In genomic region chr15:81693366-81693966, GRCm38 (mm10) we compare ENCODE assay signal across 8 mouse cellular contexts. TPM values are rescaled to one million over a fixed set of nuclear protein-coding genes. Genes with fewer than 3 reads are reported as not detected.
DNase-seq lines count a peak whose midpoint lies in the region; ATAC-seq and TF ChIP-seq lines count a peak whose summit lies in the region.

No protein-coding gene starts in this region.

- no peak for DNase-seq in layer of hippocampus, adult 2 months (ENCODE audit: low spot score in 2 of 2)
- no peak for DNase-seq in layer of hippocampus, adult 9-11 months
- DNase-seq in embryonic facial prominence, embryonic 11.5 days (ENCODE audit: low spot score) = peak; percentile 7
- DNase-seq in layer of hippocampus, postnatal 36 days = no peak
- no peak for DNase-seq in urinary bladder, adult 18-20 months (ENCODE audit: low spot score in 2 of 2)

- no peak for TF ChIP-seq CTCF in layer of hippocampus, adult 2 months (conservative IDR thresholded peaks at IDR 0.05)

- H3K9ac ChIP-seq in embryonic facial prominence, embryonic 11.5 days (replicated peaks; ENCODE audit: low read length) = peak overlapping the region; percentile 77
- peak overlapping the region; percentile 88 for H3K9ac ChIP-seq in hindbrain, embryonic 16.5 days (ENCODE audit: low read depth, low read length)

- H3K4me1 ChIP-seq in embryonic facial prominence, embryonic 11.5 days (ENCODE audit: control insufficient read depth, insufficient read depth, low read length) = peaks cover 3% of the 10 kb centered on the region
- peaks cover 20% of the 10 kb centered on the region for H3K4me1 ChIP-seq in hindbrain, embryonic 16.5 days (ENCODE audit: control insufficient read depth, insufficient read depth, low read depth, low read length)

- H3K4me2 ChIP-seq in embryonic facial prominence, embryonic 11.5 days (ENCODE audit: low read depth, low read length) = peak overlapping the region; percentile 99
- peak overlapping the region; percentile 93 for H3K4me2 ChIP-seq in hindbrain, embryonic 16.5 days (ENCODE audit: low read length)
- H3K4me2 ChIP-seq in myocyte (ENCODE audit: low read depth) = peak overlapping the region; percentile 90

- peak overlapping the region; percentile 80; the same call in 1 of the 2 replicates for H3K27ac ChIP-seq in layer of hippocampus, adult 2 months
- H3K27ac ChIP-seq in embryonic facial prominence, embryonic 11.5 days (replicated peaks; ENCODE audit: low read depth, low read length) = no peak overlapping the region
- H3K27ac ChIP-seq in hindbrain, embryonic 16.5 days (ENCODE audit: low read depth, low read length) = peak overlapping the region; percentile 54

- no peaks in the 10 kb centered on the region for H3K79me2 ChIP-seq in myocyte (ENCODE audit: control insufficient read depth, insufficient read depth)

- WGBS in embryonic facial prominence, embryonic 11.5 days = 4% methylated on average over 37 of the region's 41 CpGs
- 4% methylated on average over 37 of the region's 41 CpGs for WGBS in hindbrain, embryonic 16.5 days

- no peaks in the 10 kb centered on the region for H3K36me3 ChIP-seq in embryonic facial prominence, embryonic 11.5 days (replicated peaks; ENCODE audit: control insufficient read depth, insufficient read depth, low read depth, low read length)
- H3K36me3 ChIP-seq in hindbrain, embryonic 16.5 days (ENCODE audit: control insufficient read depth, insufficient read depth, low read length) = no peaks in the 10 kb centered on the region
- H3K36me3 ChIP-seq in myocyte (ENCODE audit: control insufficient read depth, insufficient read depth) = no peaks in the 10 kb centered on the region

- H3K27me3 ChIP-seq in embryonic facial prominence, embryonic 11.5 days (ENCODE audit: control insufficient read depth, insufficient read depth, low read length) = peaks cover 32% of the 10 kb centered on the region
- H3K27me3 ChIP-seq in hindbrain, embryonic 16.5 days (replicated peaks; ENCODE audit: control insufficient read depth, insufficient read depth, low read length) = peaks cover 15% of the 10 kb centered on the region
- H3K27me3 ChIP-seq in myocyte (ENCODE audit: control insufficient read depth, insufficient read depth, insufficient read length) = peaks cover 26% of the 10 kb centered on the region

- peak overlapping the region; percentile 40 for H3ac ChIP-seq in myocyte (ENCODE audit: control insufficient read depth, insufficient read length)

- H3K9me3 ChIP-seq in embryonic facial prominence, embryonic 11.5 days (replicated peaks; ENCODE audit: control insufficient read depth, low read length) = no peaks in the 10 kb centered on the region
- H3K9me3 ChIP-seq in hindbrain, embryonic 16.5 days (ENCODE audit: control insufficient read depth, low read length) = no peaks in the 10 kb centered on the region

- no peak; the same call in 1 of the 2 replicates for ATAC-seq in embryonic facial prominence, embryonic 11.5 days (replicated peaks; ENCODE audit: insufficient number of reproducible peaks, low FRiP score, low TSS enrichment, low read depth)
- ATAC-seq in hindbrain, embryonic 16.5 days = peak; percentile 4
- ATAC-seq in monocyte, adult 5-6 weeks (replicated peaks; ENCODE audit: insufficient number of reproducible peaks, low FRiP score, low TSS enrichment, poor library complexity, severe bottlenecking) = no peak

- TF ChIP-seq POLR2A in myocyte (IDR thresholded peaks at IDR 0.05; ENCODE audit: insufficient read length, low read depth) = no peak

- peak overlapping the region; percentile 66 for H3K4me3 ChIP-seq in layer of hippocampus, adult 2 months
- H3K4me3 ChIP-seq in embryonic facial prominence, embryonic 11.5 days (ENCODE audit: low read depth, low read length) = peak overlapping the region; percentile 59
- peak overlapping the region; percentile 64 for H3K4me3 ChIP-seq in hindbrain, embryonic 16.5 days (ENCODE audit: low read length)
- H3K4me3 ChIP-seq in myocyte = no peak overlapping the region

TF ChIP-seq in myocyte, 11 proteins besides CTCF, POLR2A, EP300 and RAD21:
- TF ChIP-seq USF1 (IDR thresholded peaks at IDR 0.05; ENCODE audit: low read depth) = no peak
- TF ChIP-seq REST (IDR thresholded peaks at IDR 0.05; ENCODE audit: insufficient read depth, insufficient read length) = no peak
- no peak for TF ChIP-seq CEBPB (IDR thresholded peaks at IDR 0.05; ENCODE audit: insufficient read depth, poor library complexity, severe bottlenecking)
- no peak for TF ChIP-seq TCF3 (IDR thresholded peaks at IDR 0.05; ENCODE audit: insufficient read length, low read depth)
- TF ChIP-seq MYOD1 (IDR thresholded peaks at IDR 0.05; ENCODE audit: control insufficient read depth in 1 of 3, insufficient read length in 2 of 3, low read depth in 2 of 3) = no peak
- no peak for TF ChIP-seq TCF12 (IDR thresholded peaks at IDR 0.05; ENCODE audit: insufficient read depth, poor library complexity, severe bottlenecking)
- TF ChIP-seq MAX (IDR thresholded peaks at IDR 0.05; ENCODE audit: low read depth) = no peak
- no peak for TF ChIP-seq E2F4 (IDR thresholded peaks at IDR 0.05; ENCODE audit: insufficient read depth)

RNA-seq across cellular contexts. Expression of gene Chadl, which starts 3.6 kb away (rescaled TPM):
- total RNA-seq in layer of hippocampus, adult 2 months (2021) = 10 to 100 TPM; 11.7 to 12.3 TPM
- 2.6 and 3.0 TPM in 2 replicates for polyA plus RNA-seq in embryonic facial prominence, embryonic 11.5 days (2014; fragmentation: Nextera tagmentation; extraction: Ambion mirVana)
- polyA plus RNA-seq in hindbrain, embryonic 16.5 days (2015; fragmentation: Nextera tagmentation; extraction: Ambion mirVana) = 39.2 and 42.2 TPM in 2 replicates
- polyA plus RNA-seq in myocyte (2012; fragmentation: generic; extraction: Trizol) = 1.3 TPM
- total RNA-seq in monocyte, adult 5-6 weeks (2017) = 0.29 TPM in 1 of 3 replicates, not detected in the others
- 10 to 100 TPM; 11.5 to 12.6 TPM for total RNA-seq in layer of hippocampus, postnatal 36 days (2021)

RNA-seq across cellular contexts. Expression of gene L3mbtl2, which starts 29.8 kb away (rescaled TPM):
- total RNA-seq in layer of hippocampus, adult 2 months (2021) = 10 to 100 TPM; 40.8 to 43.5 TPM
- polyA plus RNA-seq in embryonic facial prominence, embryonic 11.5 days (2014; fragmentation: Nextera tagmentation; extraction: Ambion mirVana) = 21.3 and 21.7 TPM in 2 replicates
- polyA plus RNA-seq in hindbrain, embryonic 16.5 days (2015; fragmentation: Nextera tagmentation; extraction: Ambion mirVana) = 30.3 and 32.9 TPM in 2 replicates
- polyA plus RNA-seq in myocyte (2012; fragmentation: generic; extraction: Trizol) = 20.0 TPM
- total RNA-seq in monocyte, adult 5-6 weeks (2017) = 13.0 to 31.2 TPM (median 13.7 TPM) in 3 replicates
- total RNA-seq in layer of hippocampus, postnatal 36 days (2021) = 10 to 100 TPM; 34.6 to 37.5 TPM

RNA-seq across cellular contexts. Expression of gene Zc3h7b, which starts 51.4 kb away (rescaled TPM):
- total RNA-seq in layer of hippocampus, adult 2 months (2021) = 100 to 1,000 TPM; 140 to 145 TPM
- polyA plus RNA-seq in embryonic facial prominence, embryonic 11.5 days (2014; fragmentation: Nextera tagmentation; extraction: Ambion mirVana) = 39.2 and 42.2 TPM in 2 replicates
- 39.3 and 49.6 TPM in 2 replicates for polyA plus RNA-seq in hindbrain, embryonic 16.5 days (2015; fragmentation: Nextera tagmentation; extraction: Ambion mirVana)
- 45.9 TPM for polyA plus RNA-seq in myocyte (2012; fragmentation: generic; extraction: Trizol)
- total RNA-seq in monocyte, adult 5-6 weeks (2017) = 6.6 to 14.2 TPM (median 7.1 TPM) in 3 replicates
- total RNA-seq in layer of hippocampus, postnatal 36 days (2021) = 100 to 1,000 TPM; 129 to 141 TPM

RNA-seq across cellular contexts. Expression of gene Rangap1, which starts 51.9 kb away (rescaled TPM):
- total RNA-seq in layer of hippocampus, adult 2 months (2021) = 100 to 1,000 TPM; 149 to 162 TPM
- polyA plus RNA-seq in embryonic facial prominence, embryonic 11.5 days (2014; fragmentation: Nextera tagmentation; extraction: Ambion mirVana) = 121 and 126 TPM in 2 replicates
- polyA plus RNA-seq in hindbrain, embryonic 16.5 days (2015; fragmentation: Nextera tagmentation; extraction: Ambion mirVana) = 164 and 165 TPM in 2 replicates
- 96.6 TPM for polyA plus RNA-seq in myocyte (2012; fragmentation: generic; extraction: Trizol)
- 37.6 to 62.3 TPM (median 38.3 TPM) in 3 replicates for total RNA-seq in monocyte, adult 5-6 weeks (2017)
- 100 to 1,000 TPM; 158 to 165 TPM for total RNA-seq in layer of hippocampus, postnatal 36 days (2021)
